Mouse (Mus musculus): ENCODE results near the gene Zfp119b. TPM values are rescaled to one million over a fixed set of nuclear protein-coding genes. Genes with fewer than 3 reads are reported as not detected.

The Zfp119b gene
- polyA plus RNA-seq, 1 experiment from 2014 or later, result 3.8 TPM

GRCm38 (mm10) chr17:55960791-55961190, 11.5 kb upstream of the Zfp119b start:
- peaks cover 17% of the 10 kb centered on the region; the same call in 1 of the 2 replicates for H3K36me3 ChIP-seq (ENCODE audit: control insufficient read depth, insufficient read depth, low read length)
- no peaks in the 10 kb centered on the region for H3K27me3 ChIP-seq (replicated peaks; ENCODE audit: control insufficient read depth, insufficient read depth, low read length)
- H3K9ac ChIP-seq (ENCODE audit: low read depth, low read length), result no peak overlapping the region
- no peaks in the 10 kb centered on the region for H3K9me3 ChIP-seq (ENCODE audit: control insufficient read depth, low read length)
- ATAC-seq (replicated peaks; ENCODE audit: low FRiP score), result no peak
- peak; percentile 15 for DNase-seq (ENCODE audit: low spot score)
- H3K4me1 ChIP-seq (replicated peaks; ENCODE audit: control insufficient read depth, insufficient read depth, low read length), result peaks cover 21% of the 10 kb centered on the region
- no peak overlapping the region for H3K27ac ChIP-seq (ENCODE audit: low read depth, low read length)
- no peak overlapping the region for H3K4me2 ChIP-seq
- H3K4me3 ChIP-seq (ENCODE audit: low read depth, low read length), result no peak overlapping the region

GRCm38 (mm10) chr17:55959946-55960740, 10.8 kb upstream of the Zfp119b start:
- ATAC-seq (replicated peaks; ENCODE audit: low FRiP score) (no peak), DNase-seq (ENCODE audit: low spot score) (peak; percentile 31)
- Histone ChIP-seq H3K9ac (ENCODE audit: low read depth, low read length) (peak overlapping the region; percentile 40; the same call in 1 of the 2 replicates), H3K4me2 (peak overlapping the region; percentile 82), H3K36me3 (ENCODE audit: control insufficient read depth, insufficient read depth, low read length) (peaks cover 14% of the 10 kb centered on the region; the same call in 1 of the 2 replicates), H3K27ac (ENCODE audit: low read depth, low read length) (peak overlapping the region; percentile 94; the same call in 1 of the 2 replicates), H3K9me3 (ENCODE audit: control insufficient read depth, low read length) (no peaks in the 10 kb centered on the region), H3K4me1 (replicated peaks; ENCODE audit: control insufficient read depth, insufficient read depth, low read length) (peaks cover 21% of the 10 kb centered on the region), H3K27me3 (replicated peaks; ENCODE audit: control insufficient read depth, insufficient read depth, low read length) (no peaks in the 10 kb centered on the region), H3K4me3 (ENCODE audit: low read depth, low read length) (peak overlapping the region; percentile 64)
- 74% methylated on average over 10 of the region's 10 CpGs for WGBS

- Histone ChIP-seq H3K4me3 (ENCODE audit: low read depth, low read length) (peak within 1 kb of the TSS; percentile 64), H3K9me3 (ENCODE audit: control insufficient read depth, low read length) (no peaks in the 10 kb centered on the region), H3K27me3 (replicated peaks; ENCODE audit: control insufficient read depth, insufficient read depth, low read length) (peaks cover 3% of the 10 kb centered on the region; the same call in 1 of the 2 replicates), H3K9ac (ENCODE audit: low read depth, low read length) (peak within 1 kb of the TSS; percentile 83), H3K4me1 (replicated peaks; ENCODE audit: control insufficient read depth, insufficient read depth, low read length) (peaks cover 21% of the 10 kb centered on the region), H3K4me2 (peak within 1 kb of the TSS; percentile 82), H3K36me3 (ENCODE audit: control insufficient read depth, insufficient read depth, low read length) (peaks cover 9% of the 10 kb centered on the region; the same call in 1 of the 2 replicates), H3K27ac (ENCODE audit: low read depth, low read length) (peak within 1 kb of the TSS; percentile 94)
- WGBS, result under 1% methylated on average over 45 of the region's 46 CpGs
- DNase-seq (ENCODE audit: low spot score) (peak; percentile 94), ATAC-seq (replicated peaks; ENCODE audit: low FRiP score) (peak; percentile 89)
These were observed 9.8 kb upstream of the Zfp119b start, which contains the start of gene Yju2 for GRCm38 (mm10) chr17:55958918-55959728. TSS of gene Yju2 (plus strand) at chr17:55959099.

- H3K4me1 ChIP-seq (replicated peaks; ENCODE audit: control insufficient read depth, insufficient read depth, low read length), result peaks cover 21% of the 10 kb centered on the region
- peaks cover 3% of the 10 kb centered on the region; the same call in 1 of the 2 replicates for H3K27me3 ChIP-seq (replicated peaks; ENCODE audit: control insufficient read depth, insufficient read depth, low read length)
These were observed 9.2 kb upstream of the Zfp119b start for GRCm38 (mm10) chr17:55958584-55958886.

GRCm38 (mm10) chr17:55957726-55958583, 8.7 kb upstream of the Zfp119b start:
- H3K27ac ChIP-seq (ENCODE audit: low read depth, low read length), result peak overlapping the region; percentile 94; the same call in 1 of the 2 replicates
- peak overlapping the region; percentile 64 for H3K4me3 ChIP-seq (ENCODE audit: low read depth, low read length)
- H3K4me1 ChIP-seq (replicated peaks; ENCODE audit: control insufficient read depth, insufficient read depth, low read length), result peaks cover 21% of the 10 kb centered on the region
- peak overlapping the region; percentile 83 for H3K9ac ChIP-seq (ENCODE audit: low read depth, low read length)
- WGBS, result 77% methylated on average over 12 of the region's 13 CpGs
- ATAC-seq (replicated peaks; ENCODE audit: low FRiP score) (no peak), DNase-seq (ENCODE audit: low spot score) (no peak)
- no peaks in the 10 kb centered on the region for H3K9me3 ChIP-seq (ENCODE audit: control insufficient read depth, low read length)
- H3K36me3 ChIP-seq (ENCODE audit: control insufficient read depth, insufficient read depth, low read length), result peaks cover 9% of the 10 kb centered on the region; the same call in 1 of the 2 replicates
- peaks cover 3% of the 10 kb centered on the region; the same call in 1 of the 2 replicates for H3K27me3 ChIP-seq (replicated peaks; ENCODE audit: control insufficient read depth, insufficient read depth, low read length)
- peak overlapping the region; percentile 82 for H3K4me2 ChIP-seq

More at GRCm38 (mm10) chr17:55958584-55958886, 9.2 kb upstream of the Zfp119b start:
- no peaks in the 10 kb centered on the region for H3K9me3 ChIP-seq (ENCODE audit: control insufficient read depth, low read length)
- peak overlapping the region; percentile 94; the same call in 1 of the 2 replicates for H3K27ac ChIP-seq (ENCODE audit: low read depth, low read length)
- H3K4me2 ChIP-seq, result peak overlapping the region; percentile 82
- peak overlapping the region; percentile 64 for H3K4me3 ChIP-seq (ENCODE audit: low read depth, low read length)
- WGBS, result 29% methylated on average over 2 of the region's 2 CpGs
- DNase-seq (ENCODE audit: low spot score) (no peak), ATAC-seq (replicated peaks; ENCODE audit: low FRiP score) (no peak)
- H3K36me3 ChIP-seq (ENCODE audit: control insufficient read depth, insufficient read depth, low read length), result peaks cover 9% of the 10 kb centered on the region; the same call in 1 of the 2 replicates
- H3K9ac ChIP-seq (ENCODE audit: low read depth, low read length), result peak overlapping the region; percentile 83

GRCm38 (mm10) chr17:55957168-55957567, 7.9 kb upstream of the Zfp119b start:
- DNase-seq (ENCODE audit: low spot score) (peak; percentile 72), ATAC-seq (replicated peaks; ENCODE audit: low FRiP score) (no peak)
- WGBS, result 15% methylated on average over 9 of the region's 9 CpGs
- peaks cover 3% of the 10 kb centered on the region; the same call in 1 of the 2 replicates for H3K27me3 ChIP-seq (replicated peaks; ENCODE audit: control insufficient read depth, insufficient read depth, low read length)
- H3K27ac ChIP-seq (ENCODE audit: low read depth, low read length), result no peak overlapping the region
- H3K4me1 ChIP-seq (replicated peaks; ENCODE audit: control insufficient read depth, insufficient read depth, low read length), result peaks cover 21% of the 10 kb centered on the region
- H3K9me3 ChIP-seq (ENCODE audit: control insufficient read depth, low read length), result no peaks in the 10 kb centered on the region
- no peak overlapping the region for H3K9ac ChIP-seq (ENCODE audit: low read depth, low read length)
- peaks cover 6% of the 10 kb centered on the region; the same call in 1 of the 2 replicates for H3K36me3 ChIP-seq (ENCODE audit: control insufficient read depth, insufficient read depth, low read length)
- H3K4me3 ChIP-seq (ENCODE audit: low read depth, low read length), result no peak overlapping the region
- no peak overlapping the region for H3K4me2 ChIP-seq

- Histone ChIP-seq H3K9me3 (ENCODE audit: control insufficient read depth, low read length) (no peaks in the 10 kb centered on the region), H3K4me1 (replicated peaks; ENCODE audit: control insufficient read depth, insufficient read depth, low read length) (peaks cover 21% of the 10 kb centered on the region), H3K36me3 (ENCODE audit: control insufficient read depth, insufficient read depth, low read length) (peaks cover 4% of the 10 kb centered on the region; the same call in 1 of the 2 replicates), H3K27ac (ENCODE audit: low read depth, low read length) (no peak overlapping the region), H3K9ac (ENCODE audit: low read depth, low read length) (no peak overlapping the region), H3K4me3 (ENCODE audit: low read depth, low read length) (peak overlapping the region; percentile 57), H3K27me3 (replicated peaks; ENCODE audit: control insufficient read depth, insufficient read depth, low read length) (peaks cover 3% of the 10 kb centered on the region; the same call in 1 of the 2 replicates), H3K4me2 (peak overlapping the region; percentile 81)
- DNase-seq (ENCODE audit: low spot score) (no peak), ATAC-seq (replicated peaks; ENCODE audit: low FRiP score) (no peak)
- 28% methylated on average over 6 of the region's 6 CpGs for WGBS
These were observed 7.3 kb upstream of the Zfp119b start for GRCm38 (mm10) chr17:55956591-55956990.
